Mouse (Mus musculus) CH12.LX (cell line): ENCODE results near the gene Atg4d. TPM values are rescaled to one million over a fixed set of nuclear protein-coding genes. Genes with fewer than 3 reads are reported as not detected.

Experiments
- DNase-seq: peaks from one replicate; pipeline ENCODE4 v3.0.0-alpha.2; 2013; ENCODE audit errors: extremely low read depth
- H3K27ac ChIP-seq: 2 replicates; pipeline ENCODE4 v1.5.1; 2012; ENCODE audit warnings: low read depth, mild to moderate bottlenecking, control low read depth, moderate library complexity; ENCODE audit not compliant: insufficient read depth
- H3K27me3 ChIP-seq: replicated peaks from 2 replicates; pipeline ENCODE3; 2012; ENCODE audit warnings: inconsistent platforms
- H3K36me3 ChIP-seq, 2 experiments: replicated peaks in 1 of 2; 2 replicates each; pipeline versions ENCODE3 to v1.6.1; 2012; ENCODE audit warnings: inconsistent platforms in 1 of 2, low read length in 1 of 2, mild to moderate bottlenecking in 1 of 2, mixed read lengths in 1 of 2, moderate library complexity in 1 of 2; ENCODE audit not compliant: control insufficient read depth in 1 of 2, insufficient read depth in 1 of 2
- H3K4me1 ChIP-seq, 2 experiments: 2 replicates each; pipeline ENCODE4 v1.6.1; 2012; ENCODE audit warnings: inconsistent platforms in 1 of 2, moderate library complexity in 1 of 2; ENCODE audit not compliant: insufficient read depth in 2 of 2, control insufficient read depth in 1 of 2
- H3K4me2 ChIP-seq: 2 replicates; pipeline ENCODE4 v1.6.1; 2012; ENCODE audit warnings: low read depth, mild to moderate bottlenecking, control low read depth; ENCODE audit not compliant: poor library complexity, insufficient read depth, severe bottlenecking
- H3K4me3 ChIP-seq, 3 experiments: fragments of 150-350 bp in 1 of 3; sonication (generic) in 1 of 3; replicated peaks in 1 of 3; 2 replicates each; pipeline versions ENCODE3 to v1.5.1; 2011 to 2012; ENCODE audit warnings: low read depth in 2 of 3, low read length in 2 of 3, mild to moderate bottlenecking in 2 of 3, moderate library complexity in 2 of 3, control low read depth in 1 of 3, improper control_type of control experiment in 1 of 3, inconsistent platforms in 1 of 3, mixed read lengths in 1 of 3; ENCODE audit not compliant: poor library complexity in 1 of 3
- H3K79me2 ChIP-seq: replicated peaks from 2 replicates; pipeline ENCODE4 v1.6.1; 2012; ENCODE audit warnings: mild to moderate bottlenecking, moderate library complexity; ENCODE audit not compliant: control insufficient read depth, poor library complexity, insufficient read depth, severe bottlenecking; ENCODE audit errors: extremely low read depth
- H3K9ac ChIP-seq: 2 replicates; pipeline ENCODE4 v1.6.1; 2012; ENCODE audit warnings: low read depth, mild to moderate bottlenecking, control low read depth, moderate library complexity; ENCODE audit not compliant: insufficient read depth
- H3K9me3 ChIP-seq: replicated peaks from 2 replicates; pipeline ENCODE3; 2012; ENCODE audit warnings: low read length, inconsistent platforms, mixed read lengths
- BHLHE40 ChIP-seq: IDR thresholded peaks from 2 replicates; pipeline ENCODE4 v1.6.1; 2011; ENCODE audit warnings: mild to moderate bottlenecking, low read depth, low read length, improper control_type of control experiment
- CHD2 ChIP-seq: IDR thresholded peaks from 2 replicates; pipeline ENCODE4 v1.6.1; 2011; ENCODE audit warnings: low read length, improper control_type of control experiment
- CTCF ChIP-seq, 2 experiments: IDR thresholded peaks in 1 of 2; conservative IDR thresholded peaks in 1 of 2; 2 replicates each; pipeline ENCODE4 v1.5.1; 2011 to 2012; ENCODE audit warnings: low read depth in 2 of 2, low read length in 2 of 2, improper control_type of control experiment in 1 of 2, inconsistent platforms in 1 of 2, mild to moderate bottlenecking in 1 of 2, moderate library complexity in 1 of 2
- ETS1 ChIP-seq: conservative IDR thresholded peaks from 2 replicates; pipeline ENCODE4 v1.6.1; 2012; ENCODE audit warnings: low read depth, mild to moderate bottlenecking, inconsistent platforms, low read length, improper control_type of control experiment, moderate library complexity
- HCFC1 ChIP-seq: IDR thresholded peaks from 2 replicates; pipeline ENCODE4 v1.6.1; 2012; ENCODE audit warnings: low read depth, mild to moderate bottlenecking, inconsistent platforms, low read length, improper control_type of control experiment
- JUND ChIP-seq: conservative IDR thresholded peaks from 2 replicates; pipeline ENCODE4 v1.6.1; 2011; ENCODE audit warnings: low read depth, low read length, improper control_type of control experiment
- KAT2A ChIP-seq: IDR thresholded peaks from 2 replicates; pipeline ENCODE4 v1.6.1; 2012; ENCODE audit warnings: low read length, improper control_type of control experiment, inconsistent platforms; ENCODE audit not compliant: insufficient replicate concordance
- MAFK ChIP-seq: IDR thresholded peaks from 2 replicates; pipeline ENCODE4 v1.6.1; 2011; ENCODE audit warnings: low read length, improper control_type of control experiment; ENCODE audit not compliant: insufficient replicate concordance
- MYC ChIP-seq: IDR thresholded peaks from 2 replicates; pipeline ENCODE4 v1.6.1; 2011; ENCODE audit warnings: low read depth, mild to moderate bottlenecking, improper control_type of control experiment, low read length
- NRF1 ChIP-seq: IDR thresholded peaks from 2 replicates; pipeline ENCODE4 v1.6.1; 2014; ENCODE audit warnings: low read depth, mild to moderate bottlenecking, inconsistent platforms, low read length, improper control_type of control experiment, moderate library complexity
- PAX5 ChIP-seq: IDR thresholded peaks from 2 replicates; pipeline ENCODE4 v1.6.1; 2012; ENCODE audit warnings: low read length, inconsistent platforms, mixed read lengths
- POLR2A ChIP-seq: IDR thresholded peaks from 2 replicates; pipeline ENCODE4 v1.6.1; 2011; ENCODE audit warnings: low read depth, mild to moderate bottlenecking, improper control_type of control experiment, low read length
- RCOR1 ChIP-seq: conservative IDR thresholded peaks from 2 replicates; pipeline ENCODE4 v1.6.1; 2012; ENCODE audit warnings: low read depth, mild to moderate bottlenecking, inconsistent platforms, low read length, improper control_type of control experiment
- SMC3 ChIP-seq: IDR thresholded peaks from 2 replicates; pipeline ENCODE4 v1.6.1; 2011; ENCODE audit warnings: low read depth, low read length, improper control_type of control experiment
- TBP ChIP-seq: conservative IDR thresholded peaks from 2 replicates; pipeline ENCODE4 v1.6.1; 2011; ENCODE audit warnings: low read depth, low read length, improper control_type of control experiment
- TCF12 ChIP-seq: IDR thresholded peaks from 2 replicates; pipeline ENCODE4 v1.6.1; 2014; ENCODE audit warnings: low read depth, mild to moderate bottlenecking, inconsistent platforms, low read length, improper control_type of control experiment
- USF2 ChIP-seq: conservative IDR thresholded peaks from 2 replicates; pipeline ENCODE4 v1.6.1; 2011; ENCODE audit warnings: low read depth, low read length, improper control_type of control experiment
- ZNF384 ChIP-seq: IDR thresholded peaks from 2 replicates; pipeline ENCODE4 v1.6.1; 2012; ENCODE audit warnings: low read depth, low read length, improper control_type of control experiment, inconsistent platforms
- dilution Hi-C: fragments of 300-500 bp; cut with MboI; formaldehyde crosslinking; loops from 2 replicates; pipeline ENCODE4 v1.14.3; 2020; ENCODE audit warnings: low sequenced_read_pairs; ENCODE audit not compliant: extremely low pct_unique_long_range_greater_than_20kb, extremely low pct_ligation_motif_present
- in situ Hi-C: fragments of 300-500 bp; cut with MboI; formaldehyde crosslinking; loops from 3 replicates; pipeline ENCODE4 v1.14.3; 2019; ENCODE audit warnings: low sequenced_read_pairs, low pct_ligation_motif_present, low pct_unique_long_range_greater_than_20kb, mixed read lengths
- polyA plus RNA-seq: library from polyadenylated mRNA; unstranded; fragments of >175 nt; gene quantifications from 2 replicates; pipeline ENCODE4 v1.2.1, GENCODE M21; 2012; ENCODE audit warnings: low read depth; ENCODE audit not compliant: insufficient read length
- total RNA-seq, 2 experiments: library from RNA; depleted of rRNA; stranded (reverse); fragments of 300-350 nt in 1 of 2; fragments of >200 nt in 1 of 2; gene quantifications; 2 replicates each; pipeline ENCODE4 v1.2.3; 2012 to 2014

The Atg4d gene
- total and polyA plus RNA-seq, 3 experiments, result 7.7 to 14.3 (median 10.3) TPM

DNA sequence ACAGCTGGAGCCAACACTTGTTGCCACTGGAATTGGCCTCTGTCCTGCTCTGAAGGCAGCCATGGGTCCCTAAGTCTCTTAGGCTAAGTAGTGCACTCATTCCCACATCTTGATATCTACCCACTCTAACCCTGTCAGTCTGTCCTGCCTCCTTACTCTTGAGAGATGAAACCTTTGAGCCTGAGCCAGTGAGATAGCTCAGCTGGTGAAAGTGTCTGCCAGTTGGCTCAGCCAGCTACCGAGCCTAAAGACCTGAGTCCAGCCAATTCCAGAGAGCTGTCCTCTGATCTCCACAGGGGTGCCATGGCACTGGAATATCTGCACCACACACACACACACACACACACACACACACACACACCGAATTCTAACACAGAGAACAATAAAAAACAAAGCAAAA lies 14.6 kb upstream of the Atg4d start:
- no peak for TF ChIP-seq RCOR1
- no peak for TF ChIP-seq CTCF (conservative IDR thresholded peaks at IDR 0.05 in 1 of 2, IDR thresholded peaks at IDR 0.05 in 1 of 2; ENCODE audit: low read depth in 2 of 2, low read length in 2 of 2)
- TF ChIP-seq TBP, result no peak
- no peak for TF ChIP-seq ZNF384
- TF ChIP-seq USF2, result no peak
- TF ChIP-seq ETS1, result no peak
- TF ChIP-seq JUND, result no peak
- no peak for TF ChIP-seq HCFC1
- TF ChIP-seq NRF1, result no peak
- TF ChIP-seq MAFK, result no peak
- no peak for TF ChIP-seq PAX5
- TF ChIP-seq KAT2A, result no peak
- no peak overlapping the region for H3K4me2 ChIP-seq
- peaks cover 3% of the 10 kb centered on the region in 2 experiments; a peak in 1 of 4 replicates for H3K4me1 ChIP-seq
- H3K79me2 ChIP-seq, result no peaks in the 10 kb centered on the region
- H3K4me3 ChIP-seq, result no peak overlapping the region
- DNase-seq, result no peak
- peaks cover 2% of the 10 kb centered on the region for H3K27me3 ChIP-seq
- no peak overlapping the region for H3K9ac ChIP-seq
- in situ Hi-C loops, result no loop called here
- no peaks in the 10 kb centered on the region for H3K9me3 ChIP-seq
- no peak overlapping the region for H3K27ac ChIP-seq
- dilution Hi-C loops, result no loop called here
- H3K36me3 ChIP-seq, result no peaks in the 10 kb centered on the region

DNA sequence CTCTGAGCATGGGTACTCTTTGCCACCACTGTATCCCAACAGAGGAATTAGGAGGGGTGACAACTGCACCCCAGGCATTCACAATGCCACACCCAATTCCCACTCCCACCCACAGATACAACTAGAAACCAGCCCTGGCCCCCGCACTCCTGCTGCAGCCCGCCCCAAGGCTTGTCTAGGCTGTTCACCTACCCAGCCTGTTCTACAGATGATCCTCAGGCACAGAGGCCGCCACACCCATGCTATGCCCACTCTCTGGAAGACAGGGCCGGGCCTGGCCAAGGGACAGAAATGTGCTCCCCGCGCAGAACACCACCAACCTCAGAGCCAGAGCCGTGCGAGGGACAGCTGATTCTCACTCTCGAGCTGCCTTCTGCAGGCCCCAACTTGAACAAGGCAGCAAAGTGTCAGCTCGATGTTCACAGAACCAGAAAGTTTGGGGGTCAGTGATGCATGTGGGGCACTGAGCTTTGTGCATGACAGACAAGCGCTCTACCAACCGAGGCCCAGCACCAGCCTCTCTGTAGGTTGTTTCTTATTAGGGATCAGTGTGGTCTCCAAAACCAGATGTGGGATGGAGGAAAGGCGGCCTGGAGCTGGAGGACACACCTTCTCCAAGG lies 13.9 kb upstream of the Atg4d start:
- TF ChIP-seq POLR2A (no peak), PAX5 (no peak), CHD2 (no peak), MYC (no peak), SMC3 (no peak), ZNF384 (no peak), NRF1 (no peak), USF2 (no peak), BHLHE40 (no peak), RCOR1 (no peak), TBP (no peak), TCF12 (no peak)
- in situ Hi-C loops, result no loop called here
- H3K27me3 ChIP-seq, result peaks cover 2% of the 10 kb centered on the region

More for the DNA sequence above, 13.9 kb upstream of the Atg4d start:
- Histone ChIP-seq H3K4me3 (no peak overlapping the region), H3K27ac (no peak overlapping the region), H3K79me2 (no peaks in the 10 kb centered on the region), H3K9me3 (no peaks in the 10 kb centered on the region), H3K36me3 (no peaks in the 10 kb centered on the region), H3K4me1 (peaks cover 2 to 3% of the 10 kb centered on the region in 2 experiments; a peak in 1 of 4 replicates), H3K9ac (no peak overlapping the region), H3K4me2 (no peak overlapping the region)
- dilution Hi-C loops, result no loop called here
- DNase-seq, result no peak
